Mouse (Mus musculus): ENCODE measurements around the gene Acot5. TPM values are rescaled to one million over a fixed set of nuclear protein-coding genes. Genes with fewer than 3 reads are reported as not detected.
"Not testable (repeated sequence)": the region's sequence is repeated elsewhere in the genome, so short reads cannot be mapped to it uniquely, and the experiment has no call there.

Gene Acot5
- polyA plus RNA-seq, 1 experiment from 2014 or later: not detected

GRCm38 (mm10) chr12:84060946-84061345 is 8.2 kb upstream of the Acot5 start:
- no peaks in the 10 kb centered on the region for H3K4me1 ChIP-seq (ENCODE audit: insufficient read depth)
- no peaks in the 10 kb centered on the region for H3K36me3 ChIP-seq (ENCODE audit: insufficient read depth)
- WGBS: 28% methylated on average over 2 of the region's 2 CpGs
- no peak overlapping the region for H3K9ac ChIP-seq
- H3K4me3 ChIP-seq (ENCODE audit: low read depth, low read length): no peak overlapping the region
- no peak for ATAC-seq (ENCODE audit: insufficient read depth)
- peak; percentile 41 for TF ChIP-seq CTCF (IDR thresholded peaks at IDR 0.05; ENCODE audit: low read depth)
- H3K9me3 ChIP-seq (ENCODE audit: low read depth, low read length): no peaks in the 10 kb centered on the region
- H3K27ac ChIP-seq (ENCODE audit: low read depth): no peak overlapping the region
- no peak overlapping the region for H3K4me2 ChIP-seq
- H3K27me3 ChIP-seq (ENCODE audit: insufficient read depth, low read length): no peaks in the 10 kb centered on the region
- peak; percentile 68 for DNase-seq

- Histone ChIP-seq H3K9ac (no peak overlapping the region), H3K27ac (ENCODE audit: low read depth) (no peak overlapping the region), H3K4me2 (no peak overlapping the region), H3K9me3 (ENCODE audit: low read depth, low read length) (no peaks in the 10 kb centered on the region), H3K4me1 (ENCODE audit: insufficient read depth) (no peaks in the 10 kb centered on the region), H3K4me3 (ENCODE audit: low read depth, low read length) (no peak overlapping the region), H3K27me3 (ENCODE audit: insufficient read depth, low read length) (no peaks in the 10 kb centered on the region), H3K36me3 (ENCODE audit: insufficient read depth) (no peaks in the 10 kb centered on the region)
- WGBS: 90% methylated on average over 20 of the region's 20 CpGs
- ATAC-seq (ENCODE audit: insufficient read depth) (no peak), DNase-seq (no peak)
- no peak for TF ChIP-seq CTCF (IDR thresholded peaks at IDR 0.05; ENCODE audit: low read depth)
Measured at GRCm38 (mm10) chr12:84062336-84062735, 6.8 kb upstream of the Acot5 start.

- Histone ChIP-seq H3K27ac (ENCODE audit: low read depth) (no peak overlapping the region), H3K9ac (no peak overlapping the region), H3K4me2 (no peak overlapping the region), H3K4me3 (ENCODE audit: low read depth, low read length) (no peak overlapping the region), H3K36me3 (ENCODE audit: insufficient read depth) (no peaks in the 10 kb centered on the region), H3K4me1 (ENCODE audit: insufficient read depth) (no peaks in the 10 kb centered on the region), H3K27me3 (ENCODE audit: insufficient read depth, low read length) (no peaks in the 10 kb centered on the region), H3K9me3 (ENCODE audit: low read depth, low read length) (no peaks in the 10 kb centered on the region)
- 66% methylated on average over 5 of the region's 5 CpGs for WGBS
- DNase-seq (peak; percentile 26), ATAC-seq (ENCODE audit: insufficient read depth) (no peak)
- peak; percentile 43 for TF ChIP-seq CTCF (IDR thresholded peaks at IDR 0.05; ENCODE audit: low read depth)
Measured at GRCm38 (mm10) chr12:84063228-84063627, 5.9 kb upstream of the Acot5 start.

GRCm38 (mm10) chr12:84063833-84064232 is 5.3 kb upstream of the Acot5 start:
- Histone ChIP-seq H3K9me3 (ENCODE audit: low read depth, low read length) (no peaks in the 10 kb centered on the region), H3K4me2 (no peak overlapping the region), H3K4me1 (ENCODE audit: insufficient read depth) (no peaks in the 10 kb centered on the region), H3K27ac (ENCODE audit: low read depth) (no peak overlapping the region), H3K27me3 (ENCODE audit: insufficient read depth, low read length) (peaks cover 4% of the 10 kb centered on the region), H3K4me3 (ENCODE audit: low read depth, low read length) (no peak overlapping the region), H3K9ac (no peak overlapping the region), H3K36me3 (ENCODE audit: insufficient read depth) (no peaks in the 10 kb centered on the region)
- 63% methylated on average over 2 of the region's 2 CpGs for WGBS
- ATAC-seq (ENCODE audit: insufficient read depth) (no peak), DNase-seq (no peak)
- no peak for TF ChIP-seq CTCF (IDR thresholded peaks at IDR 0.05; ENCODE audit: low read depth)

DNA sequence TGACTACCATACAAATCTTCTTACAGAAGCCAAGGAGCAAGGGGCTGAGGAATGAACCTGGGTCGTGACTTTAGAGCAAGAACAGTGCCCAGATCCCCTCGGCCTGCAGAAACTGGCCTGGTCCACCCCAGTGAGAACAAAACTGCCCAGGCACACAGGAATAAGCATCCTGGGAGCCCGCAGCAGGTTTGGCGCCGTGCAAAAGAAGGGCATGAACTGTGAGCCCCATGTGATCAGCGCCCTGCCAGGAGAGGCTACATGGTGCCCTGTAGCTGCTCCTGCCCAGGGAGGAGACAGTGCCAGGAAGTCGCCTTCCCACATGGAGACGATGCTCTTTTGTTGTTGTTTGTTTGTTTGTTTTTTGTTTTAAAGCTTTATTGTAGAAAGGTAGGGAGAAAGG is 4.5 kb upstream of the Acot5 start:
- Histone ChIP-seq H3K9ac (no peak overlapping the region), H3K4me1 (ENCODE audit: insufficient read depth) (no peaks in the 10 kb centered on the region), H3K4me3 (ENCODE audit: low read depth, low read length) (no peak overlapping the region), H3K36me3 (ENCODE audit: insufficient read depth) (no peaks in the 10 kb centered on the region), H3K27ac (ENCODE audit: low read depth) (no peak overlapping the region), H3K27me3 (ENCODE audit: insufficient read depth, low read length) (peaks cover 9% of the 10 kb centered on the region), H3K4me2 (no peak overlapping the region), H3K9me3 (ENCODE audit: low read depth, low read length) (no peaks in the 10 kb centered on the region)
- no peak for TF ChIP-seq CTCF (IDR thresholded peaks at IDR 0.05; ENCODE audit: low read depth)
- 70% methylated on average over 8 of the region's 8 CpGs for whole genome bisulfite sequencing
- no peak for ATAC-seq (ENCODE audit: insufficient read depth)
- DNase-seq: no peak

- no peaks in the 10 kb centered on the region for H3K4me1 ChIP-seq (ENCODE audit: insufficient read depth)
- H3K36me3 ChIP-seq (ENCODE audit: insufficient read depth): no peaks in the 10 kb centered on the region
- H3K27ac ChIP-seq (ENCODE audit: low read depth): no peak overlapping the region
- no peak overlapping the region for H3K4me2 ChIP-seq
- H3K4me3 ChIP-seq (ENCODE audit: low read depth, low read length): no peak overlapping the region
- no peak for TF ChIP-seq CTCF (IDR thresholded peaks at IDR 0.05; ENCODE audit: low read depth)
- no peak for DNase-seq
- WGBS: 65% methylated on average over 4 of the region's 4 CpGs
- ATAC-seq (ENCODE audit: insufficient read depth): no peak
- H3K27me3 ChIP-seq (ENCODE audit: insufficient read depth, low read length): peaks cover 13% of the 10 kb centered on the region
- H3K9me3 ChIP-seq (ENCODE audit: low read depth, low read length): no peaks in the 10 kb centered on the region
- H3K9ac ChIP-seq: no peak overlapping the region
Measured at GRCm38 (mm10) chr12:84067752-84068151, 1.4 kb upstream of the Acot5 start.

- H3K4me1 ChIP-seq (ENCODE audit: insufficient read depth): no peaks in the 10 kb centered on the region
- H3K27me3 ChIP-seq (ENCODE audit: insufficient read depth, low read length): peaks cover 13% of the 10 kb centered on the region
- H3K4me2 ChIP-seq: no peak overlapping the region
- no peak overlapping the region for H3K9ac ChIP-seq
- 70% methylated on average over 8 of the region's 8 CpGs for WGBS
- no peak overlapping the region for H3K27ac ChIP-seq (ENCODE audit: low read depth)
- no peaks in the 10 kb centered on the region for H3K36me3 ChIP-seq (ENCODE audit: insufficient read depth)
- DNase-seq: no peak
- no peak overlapping the region for H3K4me3 ChIP-seq (ENCODE audit: low read depth, low read length)
- TF ChIP-seq CTCF (IDR thresholded peaks at IDR 0.05; ENCODE audit: low read depth): no peak
- ATAC-seq (ENCODE audit: insufficient read depth): no peak
- no peaks in the 10 kb centered on the region for H3K9me3 ChIP-seq (ENCODE audit: low read depth, low read length)
Measured at GRCm38 (mm10) chr12:84068296-84068695, 829 bp upstream of the Acot5 start.

DNA sequence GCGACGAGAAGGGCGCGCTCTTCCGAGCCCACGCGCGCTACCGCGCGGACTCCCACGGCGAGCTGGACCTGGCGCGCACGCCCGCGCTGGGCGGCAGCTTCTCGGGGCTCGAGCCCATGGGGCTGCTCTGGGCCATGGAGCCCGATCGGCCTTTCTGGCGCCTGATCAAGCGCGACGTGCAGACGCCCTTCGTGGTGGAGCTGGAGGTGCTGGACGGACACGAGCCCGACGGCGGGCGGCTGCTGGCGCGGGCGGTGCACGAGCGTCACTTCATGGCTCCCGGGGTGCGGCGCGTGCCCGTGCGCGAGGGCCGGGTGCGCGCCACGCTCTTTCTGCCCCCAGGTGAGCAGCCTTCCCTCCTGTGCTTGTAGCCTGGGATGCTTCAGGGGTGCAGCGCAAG is 457 bp downstream of the Acot5 start:
- H3K9ac ChIP-seq; H3K36me3 ChIP-seq (ENCODE audit: insufficient read depth); H3K9me3 ChIP-seq (ENCODE audit: low read depth, low read length); H3K27ac ChIP-seq (ENCODE audit: low read depth); ATAC-seq (ENCODE audit: insufficient read depth); H3K4me1 ChIP-seq (ENCODE audit: insufficient read depth): not testable (repeated sequence)
- Histone ChIP-seq H3K27me3 (ENCODE audit: insufficient read depth, low read length) (peaks cover 13% of the 10 kb centered on the region), H3K4me2 (peak overlapping the region; percentile 64), H3K4me3 (ENCODE audit: low read depth, low read length) (peak overlapping the region; percentile 41)
- 1% methylated on average over 39 of the region's 52 CpGs for WGBS
- peak; percentile 26 for DNase-seq

All from lung, embryonic 14.5 days (tissue).